Mouse (Mus musculus): ENCODE data around the gene Ism1. TPM values are rescaled to one million over a fixed set of nuclear protein-coding genes. Genes with fewer than 3 reads are reported as not detected.

The Ism1 gene
- polyA plus RNA-seq, 1 experiment: 0.41 TPM

GRCm38 (mm10) chr2:139708194-139708899 lies 30.4 kb downstream of the Ism1 start:
- WGBS: 68% methylated on average over 6 of the region's 6 CpGs
- no peak for DNase-seq (ENCODE audit: low read depth, low spot score)

- WGBS: 21% methylated on average over 3 of the region's 3 CpGs
- no peak for DNase-seq (ENCODE audit: low read depth, low spot score)
These were observed 33.7 kb downstream of the Ism1 start for GRCm38 (mm10) chr2:139711640-139712039.

- WGBS: 78% methylated on average over 10 of the region's 10 CpGs
- no peak for DNase-seq (ENCODE audit: low read depth, low spot score)
These were observed 34.1 kb downstream of the Ism1 start for GRCm38 (mm10) chr2:139712046-139712445.

GRCm38 (mm10) chr2:139714206-139714605 lies 36.2 kb downstream of the Ism1 start:
- no peak for DNase-seq (ENCODE audit: low read depth, low spot score)
- WGBS: 30% methylated on average over 3 of the region's 3 CpGs

DNA sequence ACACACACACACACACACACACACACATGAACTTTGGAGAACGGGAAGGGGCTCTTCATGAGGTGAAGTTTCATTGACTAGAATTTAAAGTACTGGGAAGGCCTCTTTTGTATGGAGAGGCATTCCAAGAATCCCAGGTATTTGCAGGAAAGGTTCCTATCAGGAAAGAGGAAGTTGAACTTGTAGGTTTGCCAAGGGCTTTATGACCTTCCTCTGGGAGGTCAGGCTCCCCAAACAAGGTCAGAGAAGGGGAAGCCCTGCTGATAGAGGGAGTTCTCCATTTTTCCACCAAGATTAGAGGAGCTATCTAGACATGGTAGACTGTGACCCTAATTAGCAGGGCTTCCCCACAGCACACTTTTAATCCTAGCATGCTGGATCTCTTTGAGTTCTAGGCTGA lies 39.8 kb downstream of the Ism1 start:
- WGBS: 60% methylated on average over 1 of the region's 1 CpGs
- no peak for DNase-seq (ENCODE audit: low read depth, low spot score)

DNA sequence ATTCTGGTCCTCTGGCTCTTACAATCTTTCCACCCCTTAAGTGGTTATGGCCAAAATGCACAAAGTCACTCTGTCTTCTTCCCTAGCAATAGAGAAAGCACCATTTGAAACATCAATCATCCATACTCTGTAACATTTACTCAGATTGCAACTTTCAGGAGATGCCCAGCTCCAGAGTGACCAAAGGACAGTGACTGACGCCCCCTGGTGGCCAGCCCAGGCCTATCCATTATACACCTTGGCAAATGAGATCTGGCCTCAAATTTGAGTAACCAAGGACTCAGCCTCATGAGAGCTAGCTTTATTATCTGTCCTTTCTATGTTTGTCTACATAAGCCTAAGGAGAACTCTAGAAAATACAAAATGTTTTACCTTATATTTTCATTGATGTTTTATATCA lies 44.7 kb downstream of the Ism1 start:
- no peak for DNase-seq (ENCODE audit: low read depth, low spot score)
- WGBS: 0% methylated on average over 1 of the region's 1 CpGs

DNA sequence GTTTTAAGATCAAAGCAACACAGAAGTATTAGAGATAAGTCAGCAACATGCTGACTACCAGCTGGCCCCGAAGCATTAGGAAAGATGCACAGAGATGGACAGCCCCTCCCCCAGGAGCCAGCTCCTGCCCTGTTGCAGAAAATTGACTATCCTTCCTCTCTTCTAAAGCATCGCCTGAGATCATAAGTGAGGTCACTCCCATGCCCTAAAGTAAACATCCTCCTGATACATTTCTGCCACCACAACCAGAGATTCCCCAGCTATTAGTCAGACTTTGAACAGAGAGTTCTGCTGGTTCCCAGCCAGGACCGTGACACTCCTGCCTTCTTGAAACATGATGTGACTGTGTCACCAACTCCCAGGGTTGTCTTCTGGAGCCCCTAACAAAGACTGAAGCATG lies 45.3 kb downstream of the Ism1 start:
- no peak for DNase-seq (ENCODE audit: low read depth, low spot score)
- WGBS: 20% methylated on average over 3 of the region's 3 CpGs

DNA sequence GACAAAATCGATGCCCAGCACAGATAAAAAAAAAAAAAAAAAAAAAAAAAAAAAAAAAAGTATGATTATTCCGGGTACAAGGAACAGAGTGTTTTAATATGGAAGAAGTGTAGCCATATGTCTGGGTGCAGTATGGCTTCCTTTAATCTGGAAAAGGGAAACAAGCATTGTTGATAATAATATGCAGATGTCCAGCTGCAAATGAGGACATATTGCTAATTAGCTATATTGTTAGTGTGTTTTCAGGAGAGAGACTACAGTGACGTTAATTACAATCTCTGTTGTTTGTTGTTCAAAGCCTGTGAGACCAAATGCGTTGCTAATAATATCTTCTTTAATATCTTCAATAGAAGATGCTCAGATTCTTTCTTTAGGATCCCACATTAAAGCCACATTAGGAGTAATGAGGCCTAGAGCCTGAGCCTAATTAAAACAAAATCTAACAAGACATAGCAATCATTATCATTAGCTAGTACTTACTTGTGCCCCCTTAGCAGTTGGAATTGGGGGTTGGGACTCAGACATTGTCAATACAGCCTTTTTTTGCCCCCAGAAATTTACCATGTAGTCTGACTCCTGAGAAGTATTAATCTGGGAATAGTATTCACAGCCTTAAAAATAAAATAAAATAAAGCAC lies 46.3 kb downstream of the Ism1 start:
- WGBS: 82% methylated on average over 4 of the region's 4 CpGs
- no peak for DNase-seq (ENCODE audit: low read depth, low spot score)

DNA sequence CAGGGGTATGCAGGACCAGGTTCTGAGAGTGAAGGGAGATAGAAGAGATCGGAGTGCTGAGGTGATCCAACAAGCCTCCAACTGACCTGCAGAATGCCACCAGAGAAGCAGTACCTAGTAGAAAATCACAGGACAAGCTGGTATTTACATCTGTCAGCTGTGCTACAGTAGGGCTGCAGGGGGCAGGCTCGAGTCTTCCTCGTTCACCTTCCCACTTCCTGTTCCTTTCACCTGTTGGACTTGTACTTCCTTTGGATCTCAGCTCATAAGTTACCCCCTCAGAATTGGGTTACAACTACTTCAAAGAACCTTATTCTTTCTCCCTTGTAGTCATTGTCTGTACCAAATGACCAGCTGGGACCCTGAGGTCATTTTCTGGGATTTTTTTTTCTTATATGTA lies 47.4 kb downstream of the Ism1 start:
- 70% methylated on average over 3 of the region's 3 CpGs for WGBS
- no peak for DNase-seq (ENCODE audit: low read depth, low spot score)

DNA sequence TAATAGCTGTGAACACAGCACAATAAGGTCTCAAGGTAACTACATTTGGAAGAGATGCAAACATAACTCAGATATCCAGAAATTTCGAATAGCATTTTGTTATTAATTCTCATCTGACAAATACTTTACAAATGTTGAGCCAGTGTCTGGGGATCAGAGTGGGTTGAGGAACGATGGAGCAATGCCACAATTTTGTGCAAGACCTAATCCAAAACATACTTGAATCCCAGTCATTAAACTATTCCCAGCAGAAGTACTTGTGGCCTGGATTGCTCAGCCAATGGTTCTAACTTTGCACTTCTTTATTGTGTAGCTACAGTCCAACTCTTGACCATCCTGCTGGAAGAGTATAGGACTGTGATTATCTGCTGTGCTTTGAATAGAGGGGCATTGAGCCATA lies 50.1 kb downstream of the Ism1 start:
- WGBS: 73% methylated on average over 2 of the region's 2 CpGs
- no peak for DNase-seq (ENCODE audit: low read depth, low spot score)

DNA sequence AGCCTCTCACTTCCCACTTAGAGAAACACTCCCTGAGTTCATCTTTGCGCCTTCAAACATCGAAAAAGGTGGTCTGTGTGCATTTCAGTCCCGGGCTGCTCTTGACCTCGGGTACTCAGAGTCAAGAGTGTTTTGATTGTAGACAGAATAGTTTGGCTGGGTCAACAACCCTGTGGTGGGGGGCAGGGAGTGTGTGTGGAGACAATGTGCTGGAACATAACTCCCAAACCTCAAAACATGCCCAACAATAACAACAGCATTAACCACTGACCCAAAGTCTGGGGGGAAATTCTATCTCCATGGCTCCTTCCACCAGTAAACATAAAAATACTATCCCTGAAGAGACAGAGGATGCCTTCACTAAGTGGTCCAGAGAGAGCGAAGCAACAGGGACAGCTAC lies 51.4 kb downstream of the Ism1 start:
- 53% methylated on average over 5 of the region's 5 CpGs for WGBS
- no peak for DNase-seq (ENCODE audit: low read depth, low spot score)

DNA sequence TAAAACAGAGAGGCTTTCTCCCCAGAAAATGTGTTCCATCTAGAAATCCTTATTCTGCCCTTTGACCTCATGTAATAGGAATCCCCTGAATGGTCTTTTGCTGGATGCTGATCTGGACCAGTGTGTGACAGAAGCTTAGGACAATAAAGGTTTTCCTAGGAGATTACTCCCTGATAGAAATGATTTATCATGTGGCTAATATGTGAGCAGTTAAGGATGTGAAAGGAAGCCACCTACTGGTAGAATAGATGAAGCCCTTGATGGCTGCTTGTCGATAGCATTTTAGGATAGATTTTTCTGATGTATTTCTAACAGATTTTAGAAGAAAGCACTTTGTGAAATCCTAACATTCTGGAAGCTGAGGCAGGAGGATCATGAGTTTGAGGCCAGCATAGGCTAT lies 64.4 kb downstream of the Ism1 start:
- DNase-seq (ENCODE audit: low read depth, low spot score): no peak
- WGBS: 74% methylated on average over 1 of the region's 1 CpGs

DNA sequence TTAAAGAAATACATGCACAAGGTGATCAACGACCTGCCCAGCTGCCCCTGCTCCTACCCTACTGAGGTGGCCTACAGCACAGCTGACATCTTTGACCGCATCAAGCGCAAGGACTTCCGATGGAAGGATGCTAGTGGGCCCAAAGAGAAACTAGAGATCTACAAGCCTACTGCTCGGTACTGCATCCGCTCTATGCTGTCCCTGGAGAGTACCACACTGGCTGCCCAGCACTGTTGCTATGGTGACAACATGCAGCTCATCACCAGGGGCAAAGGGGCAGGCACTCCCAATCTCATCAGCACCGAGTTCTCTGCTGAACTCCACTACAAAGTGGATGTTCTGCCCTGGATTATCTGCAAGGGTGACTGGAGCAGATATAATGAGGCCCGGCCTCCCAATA lies 79.0 kb downstream of the Ism1 start:
- no peak for DNase-seq (ENCODE audit: low read depth, low spot score)
- 83% methylated on average over 8 of the region's 8 CpGs for WGBS

GRCm38 (mm10) chr2:139757456-139757855 lies 79.5 kb downstream of the Ism1 start:
- no peak for DNase-seq (ENCODE audit: low read depth, low spot score)
- WGBS: 98% methylated on average over 1 of the region's 1 CpGs

DNA sequence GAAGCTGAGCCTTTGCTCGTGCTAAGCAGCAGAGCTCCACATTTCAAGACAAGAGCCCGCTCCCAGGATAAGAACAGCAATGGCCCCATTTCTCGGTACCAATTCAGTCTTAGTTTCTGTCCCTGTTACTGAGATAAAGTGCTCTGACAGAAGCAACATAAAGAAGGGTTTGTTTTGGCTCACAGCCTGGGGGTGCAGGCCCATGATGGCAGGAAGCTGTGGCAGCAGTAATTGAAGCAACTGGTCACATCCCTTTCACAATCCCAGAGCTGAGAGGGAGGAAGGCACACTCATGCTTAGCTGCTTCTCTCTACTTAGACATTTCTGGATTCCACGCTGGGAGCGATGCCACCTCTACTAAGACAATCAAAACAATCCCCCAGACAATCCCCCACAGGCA lies 86.4 kb downstream of the Ism1 start:
- WGBS: 70% methylated on average over 5 of the region's 5 CpGs

GRCm38 (mm10) chr2:139774949-139775570 lies 97.1 kb downstream of the Ism1 start:
- WGBS: 79% methylated on average over 8 of the region's 8 CpGs
- DNase-seq (ENCODE audit: low read depth, low spot score): no peak

More for the DNA sequence above, 86.4 kb downstream of the Ism1 start:
- DNase-seq (ENCODE audit: low read depth, low spot score): no peak

DNA sequence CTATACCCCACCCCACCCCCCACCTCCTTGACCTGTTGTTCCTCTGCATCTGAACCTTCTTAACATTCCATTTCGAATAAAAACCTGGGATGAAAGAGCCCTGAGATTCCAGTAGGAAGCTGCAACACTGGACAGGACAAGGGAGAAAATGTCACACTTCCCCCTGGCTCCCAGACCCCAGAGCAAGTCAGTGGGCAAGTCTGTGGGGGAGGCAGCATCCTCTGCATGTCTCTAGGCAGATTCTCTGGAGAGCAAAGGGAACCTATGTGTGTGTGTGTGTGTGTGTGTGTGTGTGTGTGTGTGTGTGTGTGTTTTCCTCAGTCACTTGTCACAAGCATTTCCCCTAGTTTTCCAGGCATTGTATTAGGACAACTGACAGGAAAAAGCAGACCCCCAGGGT lies 98.7 kb downstream of the Ism1 start:
- no peak for DNase-seq (ENCODE audit: low read depth, low spot score)
- WGBS: 31% methylated on average over 1 of the region's 1 CpGs

DNA sequence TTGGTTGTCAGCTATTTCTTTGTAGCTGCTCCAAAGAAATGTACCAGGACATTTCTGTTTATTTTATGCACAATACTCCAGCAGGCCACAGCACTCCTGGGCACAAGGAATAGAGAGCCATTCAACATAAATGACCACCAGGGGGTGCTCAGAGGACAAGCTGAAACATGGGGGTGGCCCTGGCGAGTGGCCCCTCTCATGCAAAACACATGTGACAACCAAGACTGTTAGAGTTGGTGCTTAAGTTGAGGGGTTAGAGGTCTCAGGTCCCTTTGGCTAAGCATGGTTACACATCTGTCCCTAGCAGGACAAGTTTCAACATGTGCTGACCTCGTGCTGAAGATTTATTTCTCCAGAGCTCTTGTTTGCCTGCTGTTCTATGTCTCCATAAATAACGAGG lies 100.3 kb downstream of the Ism1 start:
- DNase-seq (ENCODE audit: low read depth, low spot score): no peak
- 30% methylated on average over 3 of the region's 3 CpGs for WGBS

GRCm38 (mm10) chr2:139783318-139783850 lies 105.4 kb downstream of the Ism1 start:
- 91% methylated on average over 8 of the region's 8 CpGs for WGBS
- DNase-seq (ENCODE audit: low read depth, low spot score): no peak

- no peak for DNase-seq (ENCODE audit: low read depth, low spot score)
- 65% methylated on average over 1 of the region's 1 CpGs for WGBS
These were observed 106.5 kb downstream of the Ism1 start for GRCm38 (mm10) chr2:139784465-139784864.

DNA sequence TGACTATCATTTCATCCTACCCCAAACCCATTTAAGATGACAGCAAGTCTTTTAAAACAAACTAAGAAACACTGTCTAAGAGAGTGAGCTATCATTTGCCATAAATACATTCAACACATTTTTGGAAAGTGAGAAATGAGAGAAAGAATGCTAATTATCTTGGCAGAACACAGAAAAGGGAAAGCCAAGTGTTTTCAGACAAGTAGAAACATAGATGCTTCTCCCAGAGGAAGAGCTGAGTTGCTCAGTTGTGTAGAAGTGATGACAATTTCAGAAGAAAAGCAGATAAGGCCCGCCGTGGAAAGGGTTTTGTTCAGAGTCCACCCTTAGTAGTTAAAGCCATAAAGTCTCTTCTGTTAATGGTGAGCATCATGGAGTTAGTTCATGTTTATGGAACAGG lies 107.0 kb downstream of the Ism1 start:
- 57% methylated on average over 2 of the region's 2 CpGs for WGBS
- no peak for DNase-seq (ENCODE audit: low read depth, low spot score)

All from large intestine, adult 2 months (tissue).